Mouse (Mus musculus) lung, embryonic 15.5 days (tissue): ENCODE measurements around the gene Ago4. TPM values are rescaled to one million over a fixed set of nuclear protein-coding genes. Genes with fewer than 3 reads are reported as not detected.

Experiments used
- ATAC-seq: fragments of 200-750 bp; cut with Nextera tagmentation; 2 replicates; pipeline ENCODE4 v1.8.0; 2017; ENCODE audit warnings: moderate number of reproducible peaks, borderline replicate concordance; ENCODE audit not compliant: low FRiP score, low TSS enrichment; ENCODE audit errors: extremely low read depth
- H3K27ac ChIP-seq: fragments of 300-500 bp; sonication (generic); 2 replicates; pipeline ENCODE4 v1.5.1; 2015; ENCODE audit warnings: moderate library complexity, mild to moderate bottlenecking, inconsistent platforms
- H3K27me3 ChIP-seq: fragments of 300-500 bp; sonication (generic); 2 replicates; pipeline ENCODE4 v1.6.1; 2015; ENCODE audit warnings: inconsistent platforms
- H3K36me3 ChIP-seq: fragments of 300-500 bp; sonication (generic); 2 replicates; pipeline ENCODE4 v1.6.1; 2015; ENCODE audit warnings: inconsistent platforms
- H3K4me1 ChIP-seq: fragments of 300-500 bp; sonication (generic); 2 replicates; pipeline ENCODE4 v1.6.1; 2015; ENCODE audit warnings: inconsistent platforms
- H3K4me2 ChIP-seq: fragments of 300-500 bp; sonication (generic); 2 replicates; pipeline ENCODE4 v1.6.1; 2015; ENCODE audit warnings: inconsistent platforms, mild to moderate bottlenecking, moderate library complexity
- H3K4me3 ChIP-seq: fragments of 300-500 bp; sonication (generic); 2 replicates; pipeline ENCODE4 v1.5.1; 2015; ENCODE audit warnings: mild to moderate bottlenecking, inconsistent platforms
- H3K9ac ChIP-seq: fragments of 300-500 bp; sonication (generic); 2 replicates; pipeline ENCODE4 v1.6.1; 2015; ENCODE audit warnings: inconsistent platforms
- H3K9me3 ChIP-seq: fragments of 300-500 bp; sonication (generic); 2 replicates; pipeline ENCODE4 v1.6.1; 2016; ENCODE audit warnings: inconsistent platforms
- WGBS: fragments of 180-500 bp; shearing (Covaris S2); methylation state at CpG from one replicate; pipeline ENCODE4 v1.1.7; 2015; 5-methylcytosine and 5-hydroxymethylcytosine counted together
- polyA plus RNA-seq: library from polyadenylated mRNA; unstranded; fragments of >200 nt; fragmentation: Nextera tagmentation; extraction: Ambion mirVana; gene quantifications from 2 replicates; pipeline ENCODE4 v1.2.1, GENCODE M21; 2015

The Ago4 gene
- polyA plus RNA-seq, 1 experiment from 2014 or later = 3.5 TPM

DNA sequence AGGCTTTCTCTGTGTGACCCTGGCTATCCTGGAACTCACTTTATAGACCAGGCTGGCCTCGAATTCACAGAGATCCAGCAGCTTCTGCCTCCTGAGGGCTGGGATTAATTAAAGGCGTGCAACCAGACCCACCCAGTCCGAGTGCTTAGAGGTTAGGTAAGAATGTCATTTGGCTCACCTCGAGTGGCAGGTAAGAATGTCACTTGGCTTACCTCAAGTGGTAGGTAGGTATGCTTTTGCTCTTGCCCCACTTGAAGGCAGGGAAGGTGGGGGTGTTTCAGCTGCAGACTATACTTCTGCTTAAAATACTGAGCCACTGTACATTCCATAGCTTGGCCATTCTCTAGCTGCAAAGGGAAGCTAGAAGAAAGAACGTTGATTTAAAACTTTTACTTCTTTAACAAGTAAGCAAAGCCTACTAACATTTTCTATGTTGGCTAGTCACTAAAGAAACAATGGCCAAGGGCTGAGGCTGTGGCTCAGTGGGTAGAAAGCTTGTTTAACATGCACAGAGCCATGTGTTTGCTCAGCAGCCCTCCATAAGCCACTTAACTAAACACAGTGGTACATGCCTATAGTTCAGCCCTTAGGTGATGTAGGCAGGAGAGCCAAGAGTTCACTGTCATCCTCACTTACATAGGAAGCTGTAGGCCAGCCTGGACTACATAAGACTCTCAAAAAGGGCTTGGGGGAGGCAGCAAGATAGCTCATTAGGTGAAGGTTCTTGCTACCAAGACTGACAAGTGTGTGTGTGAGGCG lies 20.8 kb downstream of the Ago4 start:
- Histone ChIP-seq H3K27me3 (no peaks in the 10 kb centered on the region), H3K4me2 (0 out of 2 replicates have a peak overlapping the region, but pooled peaks have one; percentile 20), H3K27ac (peak overlapping the region; percentile 91), H3K9me3 (no peaks in the 10 kb centered on the region), H3K36me3 (peaks cover 9% of the 10 kb centered on the region), H3K4me3 (no peak overlapping the region), H3K9ac (no peak overlapping the region), H3K4me1 (0 out of 2 replicates have a peak, but pooled peaks cover 5% of the 10 kb centered on the region)
- 44% methylated on average over 6 of the region's 6 CpGs for WGBS
- peak; percentile 85 for ATAC-seq

DNA sequence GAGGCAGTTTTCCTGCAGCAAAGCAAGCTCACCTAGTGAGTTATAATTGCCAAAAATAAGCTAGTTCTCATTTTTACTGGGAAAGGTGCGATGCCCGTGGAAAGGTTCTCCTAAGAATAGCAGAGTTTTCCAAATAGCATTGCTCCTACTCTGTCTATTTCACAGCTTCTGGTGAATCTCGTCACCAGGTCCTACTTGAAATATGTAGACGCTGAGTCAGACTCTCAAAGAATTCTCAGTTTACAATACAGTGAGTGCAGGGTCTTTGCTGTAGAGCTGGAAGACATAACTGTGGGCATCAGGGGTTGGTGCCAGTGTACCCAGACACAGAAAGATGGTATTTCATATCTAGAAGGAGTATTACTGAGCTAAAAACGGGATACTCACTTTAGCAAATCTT lies 22.3 kb downstream of the Ago4 start:
- Histone ChIP-seq H3K4me3 (no peak overlapping the region), H3K27ac (peak overlapping the region; percentile 91), H3K36me3 (peaks cover 9% of the 10 kb centered on the region), H3K4me2 (no peak overlapping the region), H3K4me1 (0 out of 2 replicates have a peak, but pooled peaks cover 5% of the 10 kb centered on the region), H3K27me3 (no peaks in the 10 kb centered on the region), H3K9me3 (no peaks in the 10 kb centered on the region), H3K9ac (no peak overlapping the region)
- 59% methylated on average over 5 of the region's 5 CpGs for WGBS
- no peak for ATAC-seq

DNA sequence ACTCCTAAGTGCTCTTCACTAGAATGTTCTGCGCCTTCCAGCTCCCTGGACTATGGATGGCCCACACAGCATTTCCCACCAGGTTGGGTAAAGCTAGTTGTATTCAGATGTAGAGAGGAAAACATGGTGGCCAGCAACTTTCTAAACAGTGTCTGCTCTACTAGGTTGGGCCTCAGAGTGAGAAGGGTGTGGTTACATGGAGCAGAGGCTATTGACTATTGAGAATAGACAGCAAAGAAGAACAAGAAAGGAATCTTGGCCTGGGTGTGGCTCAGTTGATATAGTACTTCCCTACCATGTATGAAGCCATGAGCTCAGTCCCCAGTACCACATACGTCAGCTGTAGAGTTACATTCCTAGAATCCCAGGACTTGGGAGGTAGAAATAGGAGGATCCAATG lies 24.2 kb downstream of the Ago4 start:
- Histone ChIP-seq H3K9ac (no peak overlapping the region), H3K27ac (no peak overlapping the region), H3K4me3 (no peak overlapping the region), H3K27me3 (no peaks in the 10 kb centered on the region), H3K9me3 (no peaks in the 10 kb centered on the region), H3K36me3 (peaks cover 5% of the 10 kb centered on the region), H3K4me2 (no peak overlapping the region), H3K4me1 (0 out of 2 replicates have a peak, but pooled peaks cover 5% of the 10 kb centered on the region)
- 79% methylated on average over 2 of the region's 2 CpGs for WGBS
- ATAC-seq = no peak

DNA sequence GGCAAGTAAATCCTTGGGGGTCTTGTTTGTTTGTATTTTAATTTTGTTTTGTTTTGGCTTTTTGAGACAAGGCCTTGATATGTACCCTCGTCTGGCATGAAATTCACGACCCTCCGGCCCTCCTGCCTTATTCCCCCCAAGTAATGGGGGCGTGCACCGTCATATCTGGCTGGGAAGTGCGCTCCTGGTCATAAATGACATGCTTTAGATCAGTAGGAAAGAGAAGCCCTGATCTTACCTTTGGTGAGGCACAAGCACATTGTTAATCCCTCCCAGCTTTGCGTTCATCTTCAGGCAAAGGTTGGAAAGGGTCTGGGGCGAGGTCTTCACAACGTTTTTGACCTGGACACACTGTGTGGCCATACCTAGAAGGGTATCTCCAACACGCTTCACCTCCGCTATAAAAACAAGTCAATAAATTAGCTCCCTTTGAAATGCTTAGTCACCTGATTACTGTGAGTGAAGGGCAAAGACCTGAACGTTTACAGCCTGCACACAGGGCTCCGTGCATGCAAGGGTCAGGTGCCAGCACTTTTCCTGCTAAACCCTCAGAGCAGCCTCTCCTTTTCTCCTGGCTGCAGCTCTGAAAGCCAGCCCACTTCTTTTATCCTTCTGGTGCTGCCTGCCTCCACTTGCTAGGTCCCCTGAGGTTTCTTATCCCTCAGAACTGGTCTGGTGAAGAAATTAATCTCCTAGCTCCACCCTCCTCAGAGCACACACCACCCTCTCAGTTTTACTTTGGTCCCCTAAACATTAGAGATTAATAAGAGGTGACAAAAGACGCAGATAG lies 25.0 kb downstream of the Ago4 start:
- ATAC-seq = no peak
- no peak overlapping the region for H3K4me2 ChIP-seq
- 0 out of 2 replicates have a peak, but pooled peaks cover 5% of the 10 kb centered on the region for H3K4me1 ChIP-seq
- H3K27ac ChIP-seq = no peak overlapping the region
- no peak overlapping the region for H3K4me3 ChIP-seq
- no peaks in the 10 kb centered on the region for H3K27me3 ChIP-seq
- H3K36me3 ChIP-seq = peaks cover 5% of the 10 kb centered on the region
- H3K9ac ChIP-seq = no peak overlapping the region
- WGBS = 62% methylated on average over 14 of the region's 14 CpGs
- no peaks in the 10 kb centered on the region for H3K9me3 ChIP-seq

DNA sequence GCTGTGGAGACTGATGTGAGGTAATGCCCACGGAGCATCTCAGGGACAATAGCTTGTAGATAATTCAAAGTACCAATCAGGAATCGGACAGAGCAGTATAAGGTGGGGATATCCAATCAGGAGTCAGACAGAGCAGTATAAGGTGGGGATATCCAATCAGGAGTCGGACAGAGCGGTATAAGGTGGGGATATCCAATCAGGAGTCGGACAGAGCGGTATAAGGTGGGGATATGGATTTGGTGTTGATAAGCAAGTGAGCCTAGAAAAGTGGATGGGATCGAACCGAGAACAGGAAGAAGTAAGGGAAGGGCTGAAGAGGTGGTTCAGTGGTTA lies 30.3 kb downstream of the Ago4 start:
- Histone ChIP-seq H3K9me3 (no peaks in the 10 kb centered on the region), H3K27ac (peak overlapping the region; percentile 69; the same call in 1 of the 2 replicates), H3K9ac (no peak overlapping the region), H3K36me3 (no peaks in the 10 kb centered on the region), H3K4me1 (peaks cover 11% of the 10 kb centered on the region; the same call in 1 of the 2 replicates), H3K4me3 (no peak overlapping the region), H3K27me3 (no peaks in the 10 kb centered on the region), H3K4me2 (no peak overlapping the region)
- ATAC-seq = 0 out of 2 replicates have a peak, but pooled peaks have one; percentile 24
- WGBS = 52% methylated on average over 8 of the region's 8 CpGs

DNA sequence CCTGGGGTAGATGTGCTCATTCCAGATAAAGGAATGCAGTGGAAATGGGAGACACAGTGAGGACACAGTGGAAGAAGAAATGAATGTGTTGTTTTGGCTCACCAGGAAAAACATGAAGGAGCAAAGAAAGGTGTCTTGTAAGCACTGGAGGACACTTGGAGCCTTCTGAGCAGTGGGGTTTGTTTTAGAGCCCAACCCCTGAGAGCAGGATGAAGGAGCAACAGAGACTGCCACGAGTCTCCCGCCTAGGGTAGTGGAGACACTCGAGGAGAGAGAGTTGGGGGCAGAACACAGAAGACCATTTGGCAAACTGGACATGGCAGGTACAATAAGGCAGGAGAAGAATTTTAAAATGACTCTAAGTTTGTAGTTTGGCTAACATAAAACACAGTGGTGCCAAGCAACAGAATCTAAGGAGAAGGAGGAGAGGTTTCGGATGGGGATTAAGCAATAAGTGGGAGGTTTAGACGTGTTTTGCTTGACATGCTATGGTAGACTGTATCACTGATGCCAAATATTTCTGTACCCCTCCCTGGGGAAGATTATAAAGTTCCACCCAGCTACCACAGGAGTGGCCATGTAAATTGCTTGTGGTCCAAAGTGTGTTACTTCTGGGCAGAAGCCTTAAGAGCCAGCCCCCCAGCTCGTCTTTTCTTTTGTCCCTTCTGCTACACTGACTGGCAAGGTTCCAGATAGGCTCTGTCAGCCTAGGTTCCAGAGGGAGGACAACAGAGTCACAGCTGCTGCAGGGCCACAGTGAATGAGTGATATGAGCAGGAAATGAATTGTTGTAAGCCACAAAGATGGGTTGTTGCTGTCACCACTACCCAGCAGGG lies 30.9 kb downstream of the Ago4 start:
- Histone ChIP-seq H3K4me3 (no peak overlapping the region), H3K9ac (no peak overlapping the region), H3K27ac (peak overlapping the region; percentile 69), H3K4me1 (peaks cover 11% of the 10 kb centered on the region; the same call in 1 of the 2 replicates), H3K9me3 (no peaks in the 10 kb centered on the region), H3K36me3 (no peaks in the 10 kb centered on the region), H3K27me3 (no peaks in the 10 kb centered on the region), H3K4me2 (no peak overlapping the region)
- 47% methylated on average over 6 of the region's 6 CpGs for WGBS
- peak; percentile 83 for ATAC-seq

DNA sequence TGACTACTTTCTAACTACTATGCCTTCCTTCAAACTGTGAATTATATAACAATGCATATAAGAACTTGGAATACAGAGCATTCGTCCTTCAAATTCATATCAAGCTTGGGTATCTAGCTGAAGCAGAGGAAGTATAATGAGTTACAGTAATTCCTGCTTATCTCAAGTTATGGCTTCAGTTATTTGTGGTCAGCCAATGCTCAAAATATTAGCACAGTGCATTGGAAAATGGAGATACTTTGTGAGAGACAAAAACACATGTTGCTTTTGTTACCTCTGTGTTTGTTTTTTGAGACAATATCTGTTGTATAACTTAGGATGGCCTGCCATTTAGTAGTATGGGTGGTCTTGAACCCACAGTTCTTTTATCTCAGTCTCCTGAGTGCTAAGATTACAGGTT lies 34.7 kb downstream of the Ago4 start:
- Histone ChIP-seq H3K36me3 (no peaks in the 10 kb centered on the region), H3K9ac (no peak overlapping the region), H3K4me2 (no peak overlapping the region), H3K27me3 (no peaks in the 10 kb centered on the region), H3K27ac (no peak overlapping the region), H3K4me1 (peaks cover 26% of the 10 kb centered on the region), H3K4me3 (no peak overlapping the region), H3K9me3 (no peaks in the 10 kb centered on the region)
- 84% methylated on average over 1 of the region's 1 CpGs for WGBS
- no peak for ATAC-seq

DNA sequence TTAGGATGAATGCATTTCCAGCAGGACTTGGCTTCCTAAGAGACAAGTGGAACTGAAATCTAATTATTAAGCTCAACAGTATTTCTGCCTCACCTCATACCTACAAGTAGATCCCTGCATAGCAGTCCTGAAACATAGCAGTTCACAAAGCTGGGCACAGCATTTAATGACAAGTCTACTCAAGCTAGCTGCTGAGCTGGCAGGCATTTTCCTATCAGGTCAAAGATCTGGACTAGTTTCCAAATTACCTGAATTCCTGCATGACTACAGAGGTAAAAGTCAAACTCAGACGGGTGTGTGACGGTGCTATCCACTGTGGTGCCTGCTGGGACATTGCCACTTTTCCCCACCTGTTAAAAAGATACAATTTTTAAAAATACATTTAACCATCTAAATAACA lies 36.3 kb downstream of the Ago4 start:
- ATAC-seq = no peak
- 68% methylated on average over 2 of the region's 2 CpGs for WGBS
- peak overlapping the region; percentile 94 for H3K27ac ChIP-seq
- H3K9ac ChIP-seq = no peak overlapping the region
- peaks cover 7% of the 10 kb centered on the region; the same call in 1 of the 2 replicates for H3K36me3 ChIP-seq
- no peaks in the 10 kb centered on the region for H3K27me3 ChIP-seq
- H3K9me3 ChIP-seq = no peaks in the 10 kb centered on the region
- no peak overlapping the region for H3K4me2 ChIP-seq
- H3K4me3 ChIP-seq = no peak overlapping the region
- H3K4me1 ChIP-seq = peaks cover 15% of the 10 kb centered on the region

DNA sequence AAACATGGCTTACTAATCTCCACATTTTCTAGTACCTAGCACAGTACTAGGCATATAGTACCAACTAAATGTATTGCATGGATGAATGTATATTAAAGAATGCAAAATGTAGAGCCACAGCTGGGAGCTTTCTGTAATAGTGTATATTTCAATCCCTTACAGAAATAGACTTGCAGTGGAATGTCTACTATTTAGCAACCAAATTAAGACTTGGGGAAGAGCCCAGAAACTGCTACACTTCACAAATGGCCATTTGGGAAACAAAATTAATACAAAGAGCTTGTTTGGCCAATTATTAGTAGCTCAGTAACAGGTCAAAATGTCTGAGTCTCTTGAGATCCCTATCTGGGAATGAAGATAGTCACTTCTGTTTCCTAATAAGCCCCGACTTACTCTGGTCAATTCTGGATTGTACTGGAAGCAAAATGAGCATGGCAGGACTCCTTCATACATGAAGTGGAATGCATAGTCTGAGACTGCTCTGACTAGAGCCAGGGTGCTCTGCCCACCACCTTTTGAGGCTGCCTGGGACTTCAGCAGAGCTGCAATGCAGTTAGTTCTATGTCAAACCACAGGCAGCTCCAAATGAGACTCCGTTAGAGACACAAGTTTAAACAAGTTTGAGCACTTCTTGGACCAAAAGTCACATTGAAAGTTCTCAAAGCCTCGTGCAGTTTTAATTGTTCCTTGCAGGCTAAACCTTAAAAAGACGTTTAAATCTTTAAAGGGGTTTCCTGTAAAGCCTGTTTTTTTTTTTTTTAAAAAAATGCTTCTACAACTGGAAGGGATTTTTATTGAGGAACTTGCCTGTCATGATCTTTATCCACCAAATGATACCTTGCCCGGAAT lies 37.1 kb downstream of the Ago4 start:
- no peaks in the 10 kb centered on the region for H3K27me3 ChIP-seq
- H3K9me3 ChIP-seq = no peaks in the 10 kb centered on the region
- peaks cover 7% of the 10 kb centered on the region; the same call in 1 of the 2 replicates for H3K36me3 ChIP-seq
- no peak overlapping the region for H3K9ac ChIP-seq
- ATAC-seq = peak; percentile 93
- H3K4me1 ChIP-seq = peaks cover 15% of the 10 kb centered on the region
- H3K27ac ChIP-seq = peak overlapping the region; percentile 94
- whole genome bisulfite sequencing = 41% methylated on average over 5 of the region's 5 CpGs
- H3K4me3 ChIP-seq = no peak overlapping the region
- no peak overlapping the region for H3K4me2 ChIP-seq

DNA sequence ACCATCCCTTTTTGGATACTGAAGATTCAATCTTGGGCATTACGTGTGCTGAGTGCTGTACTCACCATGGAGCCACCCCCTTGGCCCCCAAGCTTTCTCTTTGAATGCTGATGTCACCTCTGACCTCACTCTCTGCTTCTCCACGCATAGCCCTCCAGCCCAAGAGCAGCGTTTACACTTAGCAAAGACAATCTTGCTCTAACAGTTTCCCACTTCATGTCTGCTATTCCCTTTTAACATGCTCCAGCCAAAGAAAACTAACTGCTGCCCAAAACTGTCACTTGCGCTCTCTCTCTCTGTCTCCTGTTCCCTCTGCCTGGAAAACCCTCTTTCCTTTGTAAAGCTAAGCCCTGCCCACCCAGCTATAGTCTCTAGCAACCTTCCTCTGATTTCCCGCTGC lies 37.8 kb downstream of the Ago4 start:
- WGBS = 39% methylated on average over 5 of the region's 5 CpGs
- peaks cover 15% of the 10 kb centered on the region for H3K4me1 ChIP-seq
- no peaks in the 10 kb centered on the region for H3K9me3 ChIP-seq
- H3K9ac ChIP-seq = no peak overlapping the region
- ATAC-seq = peak; percentile 83
- no peaks in the 10 kb centered on the region for H3K27me3 ChIP-seq
- no peak overlapping the region for H3K4me2 ChIP-seq
- peak overlapping the region; percentile 94 for H3K27ac ChIP-seq
- H3K36me3 ChIP-seq = peaks cover 7% of the 10 kb centered on the region; the same call in 1 of the 2 replicates
- no peak overlapping the region for H3K4me3 ChIP-seq

DNA sequence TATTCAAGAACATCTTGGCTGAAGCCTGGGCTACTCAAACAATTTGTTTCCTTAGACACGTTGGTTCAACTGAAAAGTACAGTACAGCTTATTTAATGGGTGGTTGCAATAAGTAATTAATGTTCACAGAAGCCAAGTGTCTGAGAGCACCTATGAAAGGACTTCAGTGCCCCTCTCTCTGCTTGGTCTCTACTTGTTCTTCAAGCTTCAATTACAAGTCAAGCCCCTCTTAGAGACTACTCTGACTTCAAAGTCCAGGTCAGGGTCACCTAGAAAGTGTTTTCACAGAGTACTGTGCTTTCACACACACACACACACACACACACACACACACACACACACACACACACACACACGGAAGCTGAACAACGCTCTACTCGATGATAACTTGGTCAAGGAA lies 39.9 kb downstream of the Ago4 start:
- Histone ChIP-seq H3K4me1 (peaks cover 15% of the 10 kb centered on the region), H3K4me2 (no peak overlapping the region), H3K9ac (no peak overlapping the region), H3K4me3 (no peak overlapping the region), H3K27ac (no peak overlapping the region), H3K36me3 (peaks cover 7% of the 10 kb centered on the region; the same call in 1 of the 2 replicates), H3K9me3 (no peaks in the 10 kb centered on the region), H3K27me3 (no peaks in the 10 kb centered on the region)
- ATAC-seq = no peak
- WGBS = 64% methylated on average over 4 of the region's 4 CpGs
